Mouse (Mus musculus) heart, postnatal 0 days (tissue): ENCODE measurements around the gene Arhgap45.

Source experiments
- CTCF ChIP-seq: IDR thresholded peaks from 2 replicates; pipeline ENCODE4 v1.5.1; 2016; ENCODE audit warnings: antibody characterized with exemption, control low read depth, low read depth
- EP300 ChIP-seq: IDR thresholded peaks from 2 replicates; pipeline ENCODE4 v1.6.1; 2016; ENCODE audit warnings: antibody characterized with exemption, low read depth

GRCm38 (mm10) chr10:80075924-80076323 is 59.5 kb downstream of the Arhgap45 start:
- TF ChIP-seq EP300 (no peak), CTCF (no peak)
